Mouse (Mus musculus): ENCODE data around the gene Cfap299.

Gene Cfap299

GRCm38 (mm10) chr5:98380360-98380759, 51.3 kb downstream of the Cfap299 start:
- CTCF ChIA-PET, result no interaction called here

DNA sequence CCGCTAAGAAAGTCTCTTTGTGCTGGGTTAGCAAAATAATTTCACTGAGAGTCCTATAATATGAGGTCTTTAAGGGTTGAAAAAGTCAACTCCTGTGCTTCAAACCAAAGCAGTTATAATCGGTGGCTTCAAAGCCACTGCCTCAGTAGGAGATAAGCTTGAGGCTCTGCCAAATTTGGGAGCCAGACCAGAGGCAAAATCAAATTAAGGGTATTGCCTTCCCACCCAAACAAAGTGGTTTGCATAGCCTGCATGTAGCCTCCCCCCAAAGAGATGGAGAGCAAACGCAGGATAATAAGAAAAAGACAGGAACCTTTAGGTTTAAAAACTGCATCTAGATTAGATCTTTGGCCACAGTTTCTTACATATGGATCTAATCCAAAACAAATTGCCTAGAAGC, 58.0 kb downstream of the Cfap299 start:
- CTCF ChIA-PET, result no interaction called here

GRCm38 (mm10) chr5:98402165-98402564, 73.1 kb downstream of the Cfap299 start:
- CTCF ChIA-PET, result no interaction called here

DNA sequence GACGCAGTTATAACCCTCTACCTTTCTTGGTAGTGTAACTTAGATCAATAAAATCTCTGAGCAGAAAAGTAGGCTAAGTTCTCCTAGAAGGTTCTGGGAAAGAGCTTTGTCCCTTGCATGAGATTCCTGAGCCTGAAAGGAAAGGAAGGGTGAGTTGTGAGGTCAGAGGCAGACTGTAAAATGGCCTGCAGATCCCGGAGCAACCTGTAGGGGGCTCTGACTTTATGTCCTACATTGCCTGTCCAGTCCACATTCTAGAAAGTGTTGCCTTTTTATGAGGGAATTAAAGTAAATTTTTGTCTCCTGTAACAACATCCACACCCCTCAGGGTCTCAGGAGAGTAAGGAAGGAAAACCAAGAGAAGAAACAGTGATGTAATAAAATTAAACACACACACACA, 81.0 kb downstream of the Cfap299 start:
- CTCF ChIA-PET, result no interaction called here

GRCm38 (mm10) chr5:98416385-98417145, 87.5 kb downstream of the Cfap299 start:
- CTCF ChIA-PET, result no interaction called here

- CTCF ChIA-PET, result no interaction called here
Measured at GRCm38 (mm10) chr5:98424965-98425364, 95.9 kb downstream of the Cfap299 start.

- CTCF ChIA-PET, result interaction anchor here (0.7 kb wide), 1 partner anchor 1020 kb away, joined by 12 read pairs; no protein-coding TSS in a partner anchor
Measured at GRCm38 (mm10) chr5:98426112-98426511, 97.0 kb downstream of the Cfap299 start.

DNA sequence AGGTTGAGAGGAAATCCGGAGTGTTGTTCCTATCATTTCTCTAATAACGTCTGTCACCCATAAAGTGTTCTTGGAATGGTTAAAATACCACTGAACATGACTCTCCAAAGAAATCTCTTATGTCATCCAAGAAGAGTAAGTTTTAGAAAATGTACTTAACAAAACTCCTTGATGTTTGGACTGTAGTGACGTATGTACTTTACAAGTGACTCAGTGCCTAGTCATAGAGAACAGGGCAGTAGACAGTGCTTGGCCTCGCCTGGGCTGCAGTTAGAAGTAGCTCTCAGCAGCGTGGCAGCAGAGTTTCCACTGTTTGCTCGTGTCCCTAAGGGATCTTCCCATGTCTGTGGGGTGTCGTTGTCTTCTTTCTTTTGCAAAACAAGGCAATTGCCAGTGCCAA, 101.0 kb downstream of the Cfap299 start:
- CTCF ChIA-PET, result no interaction called here

- CTCF ChIA-PET, result no interaction called here
Measured at GRCm38 (mm10) chr5:98438686-98439085, 109.6 kb downstream of the Cfap299 start.

DNA sequence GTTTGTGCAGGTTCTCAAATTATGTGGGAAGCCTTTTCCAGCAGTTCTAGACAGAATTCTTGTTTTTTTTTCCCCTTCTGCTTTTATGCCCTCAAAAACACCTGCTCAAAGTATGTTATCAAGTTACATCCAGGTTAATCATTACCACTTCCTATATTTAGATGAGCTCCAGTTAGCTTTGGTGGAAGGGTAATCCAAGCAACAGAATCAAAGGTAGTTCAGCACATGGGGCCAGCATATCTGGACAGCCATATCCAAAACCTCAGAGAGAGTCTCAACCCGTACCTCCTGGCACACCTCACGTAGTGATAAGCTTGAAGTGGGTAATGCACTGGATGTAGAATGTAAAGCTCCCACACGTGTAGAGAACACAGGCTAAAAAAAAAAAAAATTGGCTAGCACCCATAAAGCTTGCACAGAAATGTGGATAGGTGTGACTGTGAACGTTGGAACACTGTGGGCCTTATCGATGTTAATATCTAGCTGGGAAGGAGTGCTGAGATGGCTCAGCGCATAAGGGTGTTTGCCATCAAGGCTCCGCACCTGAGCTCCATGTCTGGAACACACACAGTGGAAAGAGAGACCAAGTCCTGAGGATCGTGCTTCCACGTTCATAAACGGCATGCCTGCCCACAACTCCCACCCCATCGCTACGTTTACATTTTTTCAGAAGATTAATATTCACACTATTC, 117.8 kb downstream of the Cfap299 start:
- CTCF ChIA-PET, result no interaction called here

DNA sequence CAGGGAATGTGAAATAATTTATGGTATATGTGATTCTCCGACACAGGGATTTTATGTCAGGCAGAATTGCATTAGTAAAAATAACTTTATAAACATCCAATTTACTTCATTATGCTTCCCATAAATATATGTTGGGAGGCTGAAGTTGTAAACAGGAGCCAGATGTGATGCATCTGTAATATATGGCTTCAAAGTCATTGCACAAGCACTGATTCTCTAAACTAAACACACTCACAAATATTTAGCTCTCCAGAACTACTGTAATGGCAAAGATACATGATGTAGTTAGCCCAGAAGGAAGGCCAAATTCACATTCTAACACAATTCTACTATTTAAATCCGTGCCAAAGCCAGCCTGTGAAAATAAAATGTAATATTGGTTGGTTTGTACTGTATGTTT, 120.8 kb downstream of the Cfap299 start:
- CTCF ChIA-PET, result no interaction called here

- CTCF ChIA-PET, result no interaction called here
Measured at GRCm38 (mm10) chr5:98466882-98467535, 137.9 kb downstream of the Cfap299 start.

GRCm38 (mm10) chr5:98470052-98470451, 140.9 kb downstream of the Cfap299 start:
- CTCF ChIA-PET, result no interaction called here

- CTCF ChIA-PET, result no interaction called here
Measured at GRCm38 (mm10) chr5:98476539-98476938, 147.4 kb downstream of the Cfap299 start.

DNA sequence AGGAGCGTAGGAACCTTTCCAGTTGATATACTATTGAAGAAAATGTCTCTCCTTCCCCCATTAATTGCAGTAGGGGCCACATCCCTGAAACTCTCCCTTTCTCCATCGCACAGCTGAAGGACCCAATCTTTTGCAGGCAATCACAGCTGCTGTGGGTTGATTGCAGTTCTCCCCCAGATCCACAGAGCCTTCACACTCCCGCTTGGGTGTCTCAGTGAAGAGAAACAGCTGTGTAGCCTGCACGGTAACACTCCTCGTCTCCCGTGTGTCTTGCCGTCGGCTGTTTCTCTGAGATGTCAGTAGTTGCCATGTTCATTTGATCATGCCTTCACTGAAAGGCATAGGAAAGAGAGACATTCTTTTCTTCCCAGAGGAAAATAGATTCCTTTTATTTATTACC, 148.2 kb downstream of the Cfap299 start:
- CTCF ChIA-PET, result no interaction called here

- CTCF ChIA-PET, result no interaction called here
Measured at GRCm38 (mm10) chr5:98483507-98483906, 154.4 kb downstream of the Cfap299 start.

- CTCF ChIA-PET, result no interaction called here
Measured at GRCm38 (mm10) chr5:98485189-98485588, 156.1 kb downstream of the Cfap299 start.

GRCm38 (mm10) chr5:98498317-98498716, 169.2 kb downstream of the Cfap299 start:
- CTCF ChIA-PET, result no interaction called here

DNA sequence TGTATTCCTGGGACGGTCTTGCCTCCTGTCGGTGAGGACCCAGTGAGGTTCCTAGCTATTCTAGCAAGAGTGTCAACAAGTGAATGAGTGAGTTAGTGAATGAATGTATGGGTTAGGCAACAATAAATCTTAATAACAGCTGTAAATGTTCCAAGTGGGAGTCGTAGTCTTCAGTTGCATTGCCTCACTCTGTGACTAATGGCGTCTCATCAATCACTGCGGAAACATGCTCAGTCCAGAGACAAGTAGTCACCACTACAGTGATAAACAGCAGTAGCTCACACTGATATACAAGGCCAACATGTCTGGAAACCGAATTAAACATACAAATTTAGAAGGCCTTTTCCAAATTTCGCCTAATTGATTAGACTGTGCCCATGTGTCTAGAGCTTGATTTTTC, 187.1 kb downstream of the Cfap299 start:
- CTCF ChIA-PET, result no interaction called here

- CTCF ChIA-PET, result interaction anchor here (0.6 kb wide), 1 partner anchor 30 kb away, joined by 5 read pairs; no protein-coding TSS in a partner anchor
Measured at GRCm38 (mm10) chr5:98520118-98520517, 191.0 kb downstream of the Cfap299 start.

- CTCF ChIA-PET, result no interaction called here
Measured at GRCm38 (mm10) chr5:98522270-98522977, 193.3 kb downstream of the Cfap299 start.

DNA sequence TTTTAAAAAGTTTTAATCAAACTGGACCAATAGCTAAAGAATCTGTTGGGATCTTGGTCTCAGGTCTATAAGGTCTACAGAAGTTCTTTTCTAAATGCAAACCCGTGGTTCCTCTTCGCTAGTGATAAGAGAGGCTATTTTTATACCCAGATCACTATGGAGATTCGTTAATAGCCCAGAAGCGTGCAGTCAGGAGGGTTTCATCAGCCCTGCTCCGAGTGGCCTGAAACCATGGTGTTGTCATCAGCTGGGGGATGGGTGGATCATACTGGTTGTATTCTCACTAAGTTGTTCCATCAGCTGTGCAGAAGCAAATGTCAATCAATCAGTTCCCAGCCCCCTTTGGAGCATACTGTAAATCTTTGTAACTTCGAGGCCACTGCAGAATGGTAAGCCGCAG, 193.9 kb downstream of the Cfap299 start:
- CTCF ChIA-PET, result no interaction called here
